Mouse (Mus musculus): ENCODE measurements around the gene Slc8b1. TPM values are rescaled to one million over a fixed set of nuclear protein-coding genes. Genes with fewer than 3 reads are reported as not detected.

The Slc8b1 gene
- 10 to 100 TPM; 26.4 to 31.7 TPM for total RNA-seq (2021)
- long read RNA-seq, experiment 1, partial matches to known transcripts = 5 of 37 reads
- long read RNA-seq, experiment 1, other reads (novel, unspliced or antisense) = 28 of 37 reads
- long read RNA-seq, experiment 2, transcript Slc8b1-202 (14 exons, 2,661 nt) = minor isoform, 6 of 92 reads
- long read RNA-seq, experiment 2, transcript Slc8b1-201 (16 exons, 2,898 nt) = major isoform, 16 of 92 reads
- long read RNA-seq, experiment 2, partial matches to known transcripts = 13 of 92 reads
- long read RNA-seq, experiment 2, other reads (novel, unspliced or antisense) = 55 of 92 reads

GRCm38 (mm10) chr5:120510982-120511642 is at the start of gene Slc8b1:
Gene Slc8b1 (plus strand): TSS chr5:120511168.
- peak; percentile 97 for DNase-seq (ENCODE audit: low spot score in 2 of 2)

DNA sequence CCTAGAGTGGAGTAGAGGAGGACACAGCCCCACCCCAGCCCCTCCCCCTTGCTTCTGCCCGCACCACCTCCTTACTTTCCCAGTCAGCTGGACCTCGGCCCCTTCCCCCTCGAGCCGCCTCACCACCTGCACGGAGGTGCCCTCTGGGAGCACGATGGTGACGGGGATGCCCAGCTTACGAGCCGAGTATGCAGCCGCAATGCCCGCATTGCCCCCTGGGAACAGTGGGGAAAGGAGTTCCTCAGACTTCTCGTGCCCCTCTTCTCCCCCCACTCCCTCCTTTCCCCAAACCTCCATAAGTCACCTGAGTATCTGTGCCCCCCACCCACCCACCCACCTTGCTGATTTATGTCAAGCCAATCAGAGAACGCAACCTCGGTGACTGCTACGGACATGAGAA is 49.1 kb upstream of the Slc8b1 start:
- no peak for DNase-seq (ENCODE audit: low spot score in 2 of 2)

GRCm38 (mm10) chr5:120464321-120464720 is 46.6 kb upstream of the Slc8b1 start:
- DNase-seq (ENCODE audit: low spot score in 2 of 2) = no peak

GRCm38 (mm10) chr5:120465062-120465461 is 45.9 kb upstream of the Slc8b1 start:
- DNase-seq (ENCODE audit: low spot score in 2 of 2) = peak in 1 of 2 experiments; percentile 54

GRCm38 (mm10) chr5:120465860-120466259 is 45.1 kb upstream of the Slc8b1 start:
- DNase-seq (ENCODE audit: low spot score in 2 of 2) = peak; percentile 55 to 70

GRCm38 (mm10) chr5:120467026-120467425 is 43.9 kb upstream of the Slc8b1 start:
- peak in 1 of 2 experiments; percentile 45 for DNase-seq (ENCODE audit: low spot score in 2 of 2)

- DNase-seq (ENCODE audit: low spot score in 2 of 2) = no peak
These were observed 42.6 kb upstream of the Slc8b1 start for GRCm38 (mm10) chr5:120468336-120468735.

- DNase-seq (ENCODE audit: low spot score in 2 of 2) = no peak
These were observed 42.1 kb upstream of the Slc8b1 start for GRCm38 (mm10) chr5:120468830-120469229.

DNA sequence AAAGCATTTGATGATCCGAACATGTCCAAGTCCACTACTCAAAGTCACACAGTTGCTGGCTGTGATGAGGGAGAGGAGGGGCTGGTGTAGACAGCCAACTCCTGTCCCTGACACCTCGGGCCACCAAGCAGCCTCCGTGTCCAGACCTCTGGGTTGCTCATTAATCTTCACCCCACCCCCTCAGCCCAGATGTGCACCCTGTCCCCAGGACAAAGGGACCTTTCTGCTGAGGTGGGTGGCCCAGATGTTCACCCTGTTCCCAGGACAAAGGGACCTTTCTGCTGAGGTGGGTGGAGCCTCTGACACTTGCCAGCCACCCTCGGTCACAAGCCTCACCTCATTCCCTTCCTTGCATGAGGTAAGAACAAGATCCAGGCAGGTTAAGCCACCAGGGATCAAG is 39.4 kb upstream of the Slc8b1 start:
- no peak for DNase-seq (ENCODE audit: low spot score in 2 of 2)

DNA sequence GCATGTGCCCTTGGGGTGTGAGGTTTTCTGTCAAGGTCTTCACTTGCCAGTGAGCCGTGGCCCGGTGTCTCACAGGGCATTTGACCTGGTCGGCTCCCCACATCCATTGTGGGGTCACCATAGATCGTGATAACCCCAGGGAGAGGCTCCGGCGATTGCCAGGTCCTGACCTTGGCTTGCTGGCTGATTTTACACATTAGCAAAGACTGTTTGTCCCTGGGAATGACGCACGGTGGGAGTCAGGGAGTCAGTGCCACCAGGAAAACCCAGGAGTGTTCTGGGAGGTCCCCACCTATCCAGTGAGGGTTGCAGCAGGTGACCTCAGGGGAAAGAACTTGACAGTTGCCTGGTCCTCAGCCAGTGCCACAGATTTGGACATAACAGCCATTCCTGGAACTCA is 38.2 kb upstream of the Slc8b1 start, which contains the start of gene Sdsl:
Gene Sdsl, minus strand, starts transcription at position 41 of the 400 bp plus-strand sequence.
- no peak for DNase-seq (ENCODE audit: low spot score in 2 of 2)

DNA sequence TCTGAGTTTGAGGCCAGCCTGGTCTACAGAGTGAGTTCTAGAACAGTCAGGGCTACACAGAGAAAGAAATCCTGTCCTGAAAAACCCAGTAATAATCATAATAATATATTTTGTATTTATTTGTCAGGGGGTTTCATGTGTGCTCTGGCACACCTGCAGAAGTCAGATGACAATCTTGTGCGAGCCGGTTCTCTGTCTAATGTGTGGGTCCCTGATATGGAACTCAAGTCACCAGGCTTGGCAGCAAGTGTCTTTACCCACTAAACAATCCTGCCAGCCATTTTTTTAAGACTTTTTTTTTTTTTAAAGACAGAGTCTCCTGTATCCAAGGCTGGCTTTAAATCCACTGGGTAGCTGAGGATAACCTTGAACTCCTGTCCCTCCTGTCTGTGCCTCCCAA is 37.6 kb upstream of the Slc8b1 start:
- DNase-seq (ENCODE audit: low spot score in 2 of 2) = no peak

DNA sequence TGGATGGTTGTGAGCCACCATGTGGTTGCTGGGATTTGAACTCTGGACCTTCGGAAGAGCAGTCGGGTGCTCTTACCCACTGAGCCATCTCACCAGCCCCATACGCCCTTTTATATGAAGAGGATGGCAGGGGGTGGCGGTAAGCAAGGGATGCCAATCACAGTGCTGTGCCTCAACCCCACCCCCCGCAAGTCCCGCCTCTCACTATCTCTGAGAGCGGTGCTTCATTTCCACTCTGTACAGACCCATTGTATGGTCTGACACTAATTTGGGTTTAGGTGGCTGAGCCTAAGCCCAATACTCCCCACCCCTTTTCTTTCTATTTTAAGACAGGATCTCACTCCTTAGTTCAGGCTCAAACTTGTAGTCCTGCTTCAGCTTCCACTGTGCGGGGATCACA is 35.1 kb upstream of the Slc8b1 start:
- no peak for DNase-seq (ENCODE audit: low spot score in 2 of 2)

GRCm38 (mm10) chr5:120476296-120476695 is 34.7 kb upstream of the Slc8b1 start, which contains the start of gene Sds:
Gene Sds (plus strand): TSS chr5:120476526.
- DNase-seq (ENCODE audit: low spot score in 2 of 2) = no peak

- DNase-seq (ENCODE audit: low spot score in 2 of 2) = no peak
These were observed 33.0 kb upstream of the Slc8b1 start for GRCm38 (mm10) chr5:120477993-120478392.

GRCm38 (mm10) chr5:120479538-120479937 is 31.4 kb upstream of the Slc8b1 start:
- DNase-seq (ENCODE audit: low spot score in 2 of 2) = no peak

- no peak for DNase-seq (ENCODE audit: low spot score in 2 of 2)
These were observed 29.8 kb upstream of the Slc8b1 start for GRCm38 (mm10) chr5:120481205-120481604.

DNA sequence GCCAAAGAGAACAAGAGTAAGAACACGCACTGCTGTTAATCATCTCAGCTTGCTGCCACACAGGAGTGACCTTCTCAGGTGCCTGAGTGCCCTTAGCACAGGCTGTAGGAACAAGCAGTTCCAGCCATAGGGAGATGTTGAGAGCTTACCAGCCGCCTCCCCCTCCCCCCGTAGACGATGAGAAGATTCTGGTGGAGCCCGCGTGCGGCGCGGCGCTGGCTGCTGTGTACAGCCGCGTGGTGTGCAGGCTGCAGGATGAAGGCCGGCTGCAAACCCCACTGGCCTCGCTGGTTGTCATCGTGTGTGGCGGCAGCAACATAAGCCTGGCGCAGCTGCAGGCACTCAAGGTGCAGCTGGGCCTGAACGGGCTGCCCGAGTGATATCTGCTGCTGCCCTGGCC is 27.6 kb upstream of the Slc8b1 start:
- no peak for DNase-seq (ENCODE audit: low spot score in 2 of 2)

DNA sequence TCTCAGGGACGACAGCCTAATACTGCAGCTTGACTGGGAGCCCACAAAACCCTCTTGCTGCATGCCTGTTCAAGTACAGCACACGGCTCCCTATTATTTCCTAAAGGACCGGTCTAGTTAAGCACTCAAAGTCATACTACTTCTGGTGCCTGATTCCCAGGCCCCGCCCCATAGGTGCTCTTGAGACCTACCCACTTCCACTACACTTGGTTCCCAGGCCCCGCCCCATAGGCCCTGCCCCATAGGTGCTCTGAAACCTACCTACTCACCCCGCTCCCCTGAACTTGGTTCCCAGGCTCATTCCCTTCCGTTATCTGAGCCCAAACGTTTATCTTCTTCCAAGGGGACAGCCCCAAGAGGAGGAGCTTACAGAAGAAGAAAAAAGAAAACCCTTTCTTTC is 23.1 kb upstream of the Slc8b1 start:
- DNase-seq (ENCODE audit: low spot score in 2 of 2) = no peak

DNA sequence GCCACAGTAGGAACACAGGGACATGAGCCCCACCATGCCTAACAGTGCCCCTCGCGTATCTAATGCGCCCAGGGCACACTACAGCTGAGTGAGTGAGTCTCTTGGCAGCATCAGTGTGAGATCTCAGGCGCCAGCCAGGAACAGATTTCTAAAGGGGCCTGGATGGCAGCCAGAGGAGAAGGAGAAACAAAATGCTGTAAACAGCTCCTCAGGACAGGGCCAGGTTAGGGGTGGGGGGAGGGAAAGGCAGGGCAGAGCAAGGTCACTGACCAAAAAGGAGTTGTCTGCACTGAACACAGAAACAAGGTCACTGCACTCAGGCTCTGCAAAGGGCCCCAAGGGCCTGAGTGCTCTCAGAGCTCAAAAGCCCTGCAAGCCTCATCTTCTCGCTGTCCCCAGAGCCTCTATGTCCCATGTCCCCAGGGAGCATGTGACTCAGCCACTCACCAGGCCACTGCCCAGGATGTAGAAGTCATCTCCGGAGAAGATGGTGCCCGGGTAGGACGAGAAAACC is 20.2 kb upstream of the Slc8b1 start:
- no peak for DNase-seq (ENCODE audit: low spot score in 2 of 2)

- no peak for DNase-seq (ENCODE audit: low spot score in 2 of 2)
These were observed 18.5 kb upstream of the Slc8b1 start for GRCm38 (mm10) chr5:120492437-120492836.

DNA sequence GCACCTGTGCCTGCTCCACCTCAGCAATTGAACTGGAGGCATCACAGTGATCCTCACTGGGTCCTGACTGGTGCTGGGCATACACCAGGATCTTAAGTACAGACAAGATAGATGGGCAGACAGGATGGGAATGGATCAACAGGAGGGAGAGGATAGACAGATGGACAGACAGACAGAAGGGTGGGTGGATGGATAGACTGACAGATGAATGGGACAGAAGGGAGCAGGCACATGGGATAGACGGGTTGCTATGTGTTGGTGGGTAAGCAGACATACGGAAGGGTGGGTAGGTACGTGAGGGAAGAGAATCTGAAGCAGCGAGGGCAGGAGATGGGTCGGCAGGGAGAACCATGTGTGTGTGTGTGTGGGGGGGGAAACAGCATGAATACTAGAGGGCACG is 17.5 kb upstream of the Slc8b1 start:
- no peak for DNase-seq (ENCODE audit: low spot score in 2 of 2)

DNA sequence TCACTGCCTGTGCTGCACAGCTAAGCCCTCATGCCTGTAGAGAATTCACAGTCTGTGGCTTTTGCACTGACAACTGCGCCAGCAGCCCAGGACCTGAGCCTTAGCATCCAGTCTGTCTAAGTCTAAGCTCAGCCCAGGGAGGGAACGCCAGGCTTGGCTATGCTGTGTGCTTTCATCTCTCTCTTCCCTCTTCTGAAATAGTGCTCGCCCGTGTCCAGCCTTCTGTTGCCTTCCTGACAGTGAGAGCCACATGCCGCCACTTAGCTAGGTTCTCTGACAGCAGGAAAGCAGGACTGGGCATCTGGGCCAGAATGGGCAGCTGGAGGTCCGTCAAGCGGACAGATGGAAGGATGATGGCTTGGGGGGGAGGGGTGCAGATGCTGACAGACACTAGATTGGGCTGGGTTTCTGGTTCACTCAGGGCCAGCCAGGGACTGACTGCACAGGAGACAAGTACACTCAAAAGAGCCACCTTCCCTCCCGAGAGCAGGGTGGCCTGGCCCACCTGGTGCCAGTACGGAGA is 17.0 kb upstream of the Slc8b1 start:
- DNase-seq (ENCODE audit: low spot score in 2 of 2) = no peak
